Mouse (Mus musculus): ENCODE data around the gene Pdss1. TPM values are rescaled to one million over a fixed set of nuclear protein-coding genes. Genes with fewer than 3 reads are reported as not detected.
"Not testable (repeated sequence)": the region's sequence is repeated elsewhere in the genome, so short reads cannot be mapped to it uniquely, and the experiment has no call there.

Pdss1 gene
- 35.3 TPM in 2 replicates for polyA plus RNA-seq (2015; fragmentation: Nextera tagmentation; extraction: Ambion mirVana)

GRCm38 (mm10) chr2:22895282-22896273 lies at the start of gene Pdss1:
Pdss1 (plus strand) TSS chr2:22895522.
- peak; percentile 99 for ATAC-seq
- WGBS: under 1% methylated on average over 77 of the region's 81 CpGs
- H3K9me3 ChIP-seq: no peaks in the 10 kb centered on the region

GRCm38 (mm10) chr2:22851900-22852299 lies 43.4 kb upstream of the Pdss1 start:
- Histone ChIP-seq H3K4me3 (replicated peaks) (no peak overlapping the region), H3K27ac (no peak overlapping the region), H3K9ac (no peak overlapping the region), H3K4me2 (replicated peaks) (no peak overlapping the region), H3K27me3 (replicated peaks) (no peaks in the 10 kb centered on the region), H3K36me3 (no peaks in the 10 kb centered on the region), H3K9me3 (no peaks in the 10 kb centered on the region), H3K4me1 (replicated peaks) (no peaks in the 10 kb centered on the region)
- WGBS: 80% methylated on average over 4 of the region's 4 CpGs
- ATAC-seq: no peak

More at GRCm38 (mm10) chr2:22895282-22896273, at the start of gene Pdss1:
- peak within 1 kb of the TSS; percentile 78 for H3K4me2 ChIP-seq (replicated peaks)
- peak within 1 kb of the TSS; percentile 80 for H3K9ac ChIP-seq
- H3K4me1 ChIP-seq (replicated peaks): no peaks in the 10 kb centered on the region
- peak within 1 kb of the TSS; percentile 94 for H3K4me3 ChIP-seq (replicated peaks)
- H3K36me3 ChIP-seq: no peaks in the 10 kb centered on the region
- peak within 1 kb of the TSS; percentile 87 for H3K27ac ChIP-seq
- no peaks in the 10 kb centered on the region for H3K27me3 ChIP-seq (replicated peaks)

- Histone ChIP-seq H3K4me2 (replicated peaks) (no peak overlapping the region), H3K36me3 (no peaks in the 10 kb centered on the region), H3K9ac (no peak overlapping the region), H3K9me3 (no peaks in the 10 kb centered on the region), H3K4me3 (replicated peaks) (no peak overlapping the region), H3K27ac (no peak overlapping the region), H3K27me3 (replicated peaks) (no peaks in the 10 kb centered on the region), H3K4me1 (replicated peaks) (no peaks in the 10 kb centered on the region)
- no peak for ATAC-seq
- WGBS: 69% methylated on average over 3 of the region's 3 CpGs
Measured at GRCm38 (mm10) chr2:22857501-22857900, 37.8 kb upstream of the Pdss1 start.

- H3K36me3 ChIP-seq: no peaks in the 10 kb centered on the region
- H3K27ac ChIP-seq: no peak overlapping the region
- H3K9ac ChIP-seq: no peak overlapping the region
- no peaks in the 10 kb centered on the region for H3K9me3 ChIP-seq
- ATAC-seq: no peak
- H3K27me3 ChIP-seq (replicated peaks): no peaks in the 10 kb centered on the region
- H3K4me3 ChIP-seq (replicated peaks): no peak overlapping the region
- H3K4me2 ChIP-seq (replicated peaks): no peak overlapping the region
- 80% methylated on average over 2 of the region's 2 CpGs for WGBS
- no peaks in the 10 kb centered on the region for H3K4me1 ChIP-seq (replicated peaks)
Measured at GRCm38 (mm10) chr2:22862194-22862593, 33.1 kb upstream of the Pdss1 start.

GRCm38 (mm10) chr2:22864394-22865037 lies 30.8 kb upstream of the Pdss1 start:
- not testable (repeated sequence) for H3K4me2 ChIP-seq (replicated peaks); H3K27ac ChIP-seq; H3K9ac ChIP-seq; H3K9me3 ChIP-seq; H3K36me3 ChIP-seq; H3K4me3 ChIP-seq (replicated peaks); H3K27me3 ChIP-seq (replicated peaks); H3K4me1 ChIP-seq (replicated peaks)
- WGBS: 3% methylated on average over 6 of the region's 6 CpGs
- ATAC-seq: peak; percentile 87

- H3K9me3 ChIP-seq: no peaks in the 10 kb centered on the region
- no peak for ATAC-seq
- H3K27ac ChIP-seq: no peak overlapping the region
- H3K4me3 ChIP-seq (replicated peaks): no peak overlapping the region
- H3K9ac ChIP-seq: no peak overlapping the region
- no peaks in the 10 kb centered on the region for H3K27me3 ChIP-seq (replicated peaks)
- H3K4me1 ChIP-seq (replicated peaks): no peaks in the 10 kb centered on the region
- no peaks in the 10 kb centered on the region for H3K36me3 ChIP-seq
- H3K4me2 ChIP-seq (replicated peaks): no peak overlapping the region
- 85% methylated on average over 1 of the region's 1 CpGs for WGBS
Measured at GRCm38 (mm10) chr2:22865818-22866217, 29.5 kb upstream of the Pdss1 start.

GRCm38 (mm10) chr2:22866894-22867424 lies 28.4 kb upstream of the Pdss1 start:
- peak; percentile 56 for ATAC-seq
- H3K4me2 ChIP-seq (replicated peaks): no peak overlapping the region

GRCm38 (mm10) chr2:22873159-22873558 lies 22.2 kb upstream of the Pdss1 start:
- Histone ChIP-seq H3K4me1 (replicated peaks) (no peaks in the 10 kb centered on the region), H3K27ac (no peak overlapping the region), H3K9me3 (no peaks in the 10 kb centered on the region; the same call in 1 of the 2 replicates), H3K9ac (no peak overlapping the region), H3K4me2 (replicated peaks) (no peak overlapping the region), H3K4me3 (replicated peaks) (no peak overlapping the region), H3K36me3 (no peaks in the 10 kb centered on the region), H3K27me3 (replicated peaks) (no peaks in the 10 kb centered on the region)
- 64% methylated on average over 1 of the region's 1 CpGs for WGBS
- ATAC-seq: peak; percentile 58

More at GRCm38 (mm10) chr2:22866894-22867424, 28.4 kb upstream of the Pdss1 start:
- H3K9ac ChIP-seq: no peak overlapping the region
- WGBS: 67% methylated on average over 7 of the region's 7 CpGs
- no peaks in the 10 kb centered on the region for H3K36me3 ChIP-seq
- no peaks in the 10 kb centered on the region for H3K9me3 ChIP-seq
- H3K27me3 ChIP-seq (replicated peaks): no peaks in the 10 kb centered on the region
- H3K4me1 ChIP-seq (replicated peaks): no peaks in the 10 kb centered on the region
- H3K4me3 ChIP-seq (replicated peaks): no peak overlapping the region
- no peak overlapping the region for H3K27ac ChIP-seq

- H3K4me2 ChIP-seq (replicated peaks): no peak overlapping the region
- no peak overlapping the region for H3K9ac ChIP-seq
- H3K9me3 ChIP-seq: no peaks in the 10 kb centered on the region; the same call in 1 of the 2 replicates
- 45% methylated on average over 10 of the region's 10 CpGs for WGBS
- ATAC-seq: peak; percentile 61
- no peaks in the 10 kb centered on the region for H3K27me3 ChIP-seq (replicated peaks)
- H3K4me1 ChIP-seq (replicated peaks): no peaks in the 10 kb centered on the region
- no peaks in the 10 kb centered on the region for H3K36me3 ChIP-seq
- no peak overlapping the region for H3K4me3 ChIP-seq (replicated peaks)
- H3K27ac ChIP-seq: no peak overlapping the region
Measured at GRCm38 (mm10) chr2:22874628-22875027, 20.7 kb upstream of the Pdss1 start.

- Histone ChIP-seq H3K9me3 (no peaks in the 10 kb centered on the region; the same call in 1 of the 2 replicates), H3K9ac (no peak overlapping the region), H3K27ac (no peak overlapping the region), H3K4me2 (replicated peaks) (no peak overlapping the region), H3K4me3 (replicated peaks) (no peak overlapping the region), H3K36me3 (no peaks in the 10 kb centered on the region), H3K4me1 (replicated peaks) (no peaks in the 10 kb centered on the region), H3K27me3 (replicated peaks) (no peaks in the 10 kb centered on the region)
- WGBS: 65% methylated on average over 3 of the region's 3 CpGs
- peak; percentile 84 for ATAC-seq
Measured at GRCm38 (mm10) chr2:22876614-22877013, 18.7 kb upstream of the Pdss1 start.

GRCm38 (mm10) chr2:22878781-22879180 lies 16.5 kb upstream of the Pdss1 start:
- H3K27me3 ChIP-seq (replicated peaks): no peaks in the 10 kb centered on the region
- no peak overlapping the region for H3K4me3 ChIP-seq (replicated peaks)
- no peak overlapping the region for H3K27ac ChIP-seq
- H3K9me3 ChIP-seq: no peaks in the 10 kb centered on the region; the same call in 1 of the 2 replicates
- no peak overlapping the region for H3K4me2 ChIP-seq (replicated peaks)
- WGBS: 19% methylated on average over 1 of the region's 1 CpGs
- H3K36me3 ChIP-seq: no peaks in the 10 kb centered on the region
- H3K9ac ChIP-seq: no peak overlapping the region
- no peak for ATAC-seq
- no peaks in the 10 kb centered on the region for H3K4me1 ChIP-seq (replicated peaks)

GRCm38 (mm10) chr2:22880726-22881125 lies 14.6 kb upstream of the Pdss1 start:
- not testable (repeated sequence) for H3K27ac ChIP-seq; H3K9me3 ChIP-seq; H3K4me1 ChIP-seq (replicated peaks); H3K36me3 ChIP-seq; ATAC-seq; H3K4me3 ChIP-seq (replicated peaks); H3K4me2 ChIP-seq (replicated peaks); H3K27me3 ChIP-seq (replicated peaks); H3K9ac ChIP-seq
- WGBS: 81% methylated on average over 3 of the region's 3 CpGs
